ENCODE assay signal across 17 mouse cellular contexts in the genomic region with DNA sequence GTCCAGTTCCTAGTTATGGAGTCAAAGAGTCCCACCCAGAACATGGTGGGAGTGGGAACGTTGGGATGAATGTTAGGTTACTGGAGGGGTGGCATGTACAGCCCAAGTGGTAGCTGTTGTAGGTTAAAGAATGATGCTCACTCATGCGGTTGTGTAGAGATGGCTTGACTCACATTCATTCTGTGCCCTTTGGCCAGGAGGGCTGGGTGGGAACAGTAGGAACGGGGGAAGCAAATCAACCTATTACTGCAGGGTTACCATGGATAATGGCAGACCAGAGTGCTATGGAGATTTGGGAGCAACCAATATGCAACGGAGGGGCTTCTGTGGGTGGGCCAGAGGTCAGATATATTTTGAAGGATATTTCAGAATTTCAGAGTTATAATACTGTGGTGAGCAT. TPM values are rescaled to one million over a fixed set of nuclear protein-coding genes. Genes with fewer than 3 reads are reported as not detected.
DNase-seq lines count a peak whose midpoint lies in the region; ATAC-seq and TF ChIP-seq lines count a peak whose summit lies in the region.
"Had no signal": no experiment of that assay in that cellular context is flagged by ENCODE, and none has a peak within 500 bp of the region (broad histone marks: within the 10 kb centered on the region; RNA-seq: fewer than 3 reads in every experiment).

No protein-coding gene starts in this region.

- peak overlapping the region; percentile 90 for H3K27ac ChIP-seq in gastrocnemius, adult 2 months
- peak overlapping the region; percentile 86; the same call in 1 of the 2 replicates for H3K27ac ChIP-seq in hindbrain, embryonic 10.5 days
- no peak overlapping the region for H3K27ac ChIP-seq in hindbrain, embryonic 16.5 days (ENCODE audit: low read depth, low read length)
- H3K27ac ChIP-seq in lung, embryonic 15.5 days, result peak overlapping the region; percentile 79; the same call in 1 of the 2 replicates
- peak overlapping the region; percentile 22; the same call in 1 of the 2 replicates for H3K27ac ChIP-seq in hindbrain, embryonic 14.5 days
- H3K27ac ChIP-seq: forebrain, embryonic 13.5 days; limb, embryonic 15.5 days had no signal

- no peaks in the 10 kb centered on the region for H3K36me3 ChIP-seq in hindbrain, embryonic 10.5 days
- H3K36me3 ChIP-seq in hindbrain, embryonic 16.5 days (ENCODE audit: control insufficient read depth, insufficient read depth, low read length), result no peaks in the 10 kb centered on the region
- no peaks in the 10 kb centered on the region for H3K36me3 ChIP-seq in lung, embryonic 15.5 days
- H3K36me3 ChIP-seq in hindbrain, embryonic 14.5 days (replicated peaks; ENCODE audit: control insufficient read depth, insufficient read depth), result no peaks in the 10 kb centered on the region
- H3K36me3 ChIP-seq: hindbrain, embryonic 15.5 days; limb, embryonic 15.5 days; midbrain, embryonic 12.5 days had no signal

- DNase-seq in gastrocnemius, adult 2 months, result no peak
- no peak for DNase-seq in gastrocnemius, postnatal 25 days
- no peak for DNase-seq in hindbrain, embryonic 10.5 days (ENCODE audit: low spot score)
- DNase-seq in lung, postnatal 36 days, result no peak
- DNase-seq in hindbrain, embryonic 14.5 days (ENCODE audit: low spot score), result no peak
- DNase-seq: right cerebral cortex, postnatal 25 days had no signal

- TF ChIP-seq CTCF in gastrocnemius, adult 2 months (IDR thresholded peaks at IDR 0.05), result no peak

- no peak overlapping the region for H3K9ac ChIP-seq in hindbrain, embryonic 16.5 days (ENCODE audit: low read depth, low read length)
- no peak overlapping the region for H3K9ac ChIP-seq in lung, embryonic 15.5 days
- H3K9ac ChIP-seq in hindbrain, embryonic 14.5 days, result no peak overlapping the region
- H3K9ac ChIP-seq: hindbrain, embryonic 15.5 days; limb, embryonic 15.5 days; midbrain, embryonic 12.5 days had no signal

- peaks cover 80% of the 10 kb centered on the region for H3K4me1 ChIP-seq in hindbrain, embryonic 10.5 days (replicated peaks)
- H3K4me1 ChIP-seq in hindbrain, embryonic 16.5 days (ENCODE audit: control insufficient read depth, insufficient read depth, low read depth, low read length), result peaks cover 21% of the 10 kb centered on the region
- H3K4me1 ChIP-seq in lung, embryonic 15.5 days, result peaks cover 31% of the 10 kb centered on the region
- peaks cover 28% of the 10 kb centered on the region for H3K4me1 ChIP-seq in hindbrain, embryonic 14.5 days (replicated peaks; ENCODE audit: control insufficient read depth, insufficient read depth, low read length)

- no peak overlapping the region for H3K4me2 ChIP-seq in hindbrain, embryonic 16.5 days (ENCODE audit: low read length)
- H3K4me2 ChIP-seq in lung, embryonic 15.5 days, result no peak overlapping the region
- H3K4me2 ChIP-seq in hindbrain, embryonic 14.5 days (replicated peaks), result no peak overlapping the region

- no peak for ATAC-seq in hindbrain, embryonic 16.5 days
- ATAC-seq in lung, embryonic 15.5 days (ENCODE audit: borderline replicate concordance, extremely low read depth, low FRiP score, low TSS enrichment), result no peak
- no peak for ATAC-seq in hindbrain, embryonic 14.5 days (ENCODE audit: low FRiP score)
- ATAC-seq in megakaryocyte progenitor cell, adult 5-6 weeks (replicated peaks; ENCODE audit: poor library complexity), result no peak
- ATAC-seq: forebrain, embryonic 13.5 days had no signal

- peaks cover 49% of the 10 kb centered on the region for H3K27me3 ChIP-seq in hindbrain, embryonic 10.5 days (ENCODE audit: insufficient read depth, poor library complexity, severe bottlenecking)
- peaks cover 28% of the 10 kb centered on the region for H3K27me3 ChIP-seq in hindbrain, embryonic 16.5 days (replicated peaks; ENCODE audit: control insufficient read depth, insufficient read depth, low read length)
- H3K27me3 ChIP-seq in lung, embryonic 15.5 days, result peaks cover 36% of the 10 kb centered on the region
- peaks cover 33% of the 10 kb centered on the region for H3K27me3 ChIP-seq in hindbrain, embryonic 14.5 days (ENCODE audit: control insufficient read depth, insufficient read depth, low read length)

- H3K4me3 ChIP-seq in gastrocnemius, adult 2 months, result peak overlapping the region; percentile 48
- no peak overlapping the region for H3K4me3 ChIP-seq in hindbrain, embryonic 10.5 days
- no peak overlapping the region for H3K4me3 ChIP-seq in hindbrain, embryonic 16.5 days (ENCODE audit: low read length)
- no peak overlapping the region for H3K4me3 ChIP-seq in lung, embryonic 15.5 days
- no peak overlapping the region for H3K4me3 ChIP-seq in hindbrain, embryonic 14.5 days (replicated peaks; ENCODE audit: low read length)
- H3K4me3 ChIP-seq: forebrain, embryonic 13.5 days; limb, embryonic 15.5 days; midbrain, embryonic 12.5 days had no signal

- 75% methylated on average over 4 of the region's 4 CpGs for WGBS in hindbrain, embryonic 10.5 days
- WGBS in hindbrain, embryonic 16.5 days, result 77% methylated on average over 4 of the region's 4 CpGs
- 75% methylated on average over 4 of the region's 4 CpGs for WGBS in lung, embryonic 15.5 days
- WGBS in hindbrain, embryonic 14.5 days, result 76% methylated on average over 4 of the region's 4 CpGs

- intact Hi-C loops in gastrocnemius, adult 2 months (cut with DNase I), result no loop called here

- H3K9me3 ChIP-seq in hindbrain, embryonic 10.5 days, result no peaks in the 10 kb centered on the region
- H3K9me3 ChIP-seq in hindbrain, embryonic 16.5 days (ENCODE audit: control insufficient read depth, low read length), result no peaks in the 10 kb centered on the region
- H3K9me3 ChIP-seq in lung, embryonic 15.5 days, result no peaks in the 10 kb centered on the region
- H3K9me3 ChIP-seq in hindbrain, embryonic 14.5 days (ENCODE audit: control insufficient read depth, low read length), result no peaks in the 10 kb centered on the region
- H3K9me3 ChIP-seq: forebrain, embryonic 13.5 days; hindbrain, embryonic 15.5 days; limb, embryonic 15.5 days; midbrain, embryonic 12.5 days had no signal

RNA-seq across cellular contexts. Expression of gene Sox18, which starts 3.5 kb away (rescaled TPM):
- total RNA-seq in gastrocnemius, adult 2 months (2021), result 10 to 100 TPM; 10.4 to 15.3 TPM
- 10 to 100 TPM; 10.5 to 12.7 TPM for total RNA-seq in gastrocnemius, postnatal 25 days (2021)
- 21.4 and 21.7 TPM in 2 replicates for polyA plus RNA-seq in hindbrain, embryonic 10.5 days (2016; fragmentation: Nextera tagmentation; extraction: Ambion mirVana)
- polyA plus RNA-seq in hindbrain, embryonic 16.5 days (2015; fragmentation: Nextera tagmentation; extraction: Ambion mirVana), result 18.0 TPM in 2 replicates
- polyA plus RNA-seq in lung, embryonic 15.5 days (2015; fragmentation: Nextera tagmentation; extraction: Ambion mirVana), result 65.3 and 70.3 TPM in 2 replicates
- polyA plus RNA-seq in hindbrain, embryonic 14.5 days (2014; fragmentation: Nextera tagmentation; extraction: Ambion mirVana), result 19.3 and 20.9 TPM in 2 replicates
- total RNA-seq in megakaryocyte progenitor cell, adult 5-6 weeks (2015), result not detected in 2 replicates
- total RNA-seq in megakaryocyte progenitor cell, adult 5-6 weeks (2017), result not detected in 2 replicates
- total RNA-seq: CH12.LX had no signal

RNA-seq across cellular contexts. Expression of gene Tcea2, which starts 5.2 kb away (rescaled TPM):
- 1 to 10 TPM; 6.9 to 7.6 TPM for total RNA-seq in gastrocnemius, adult 2 months (2021)
- total RNA-seq in gastrocnemius, postnatal 25 days (2021), result 1 to 10 TPM; 6.0 to 7.2 TPM
- polyA plus RNA-seq in hindbrain, embryonic 10.5 days (2016; fragmentation: Nextera tagmentation; extraction: Ambion mirVana), result 14.4 and 17.7 TPM in 2 replicates
- 47.7 and 50.0 TPM in 2 replicates for polyA plus RNA-seq in hindbrain, embryonic 16.5 days (2015; fragmentation: Nextera tagmentation; extraction: Ambion mirVana)
- 23.2 and 23.7 TPM in 2 replicates for polyA plus RNA-seq in lung, embryonic 15.5 days (2015; fragmentation: Nextera tagmentation; extraction: Ambion mirVana)
- 40.6 and 50.4 TPM in 2 replicates for polyA plus RNA-seq in hindbrain, embryonic 14.5 days (2014; fragmentation: Nextera tagmentation; extraction: Ambion mirVana)
- 21.5 and 22.3 TPM in 2 replicates for total RNA-seq in megakaryocyte progenitor cell, adult 5-6 weeks (2015)
- 8.7 and 9.8 TPM in 2 replicates for total RNA-seq in megakaryocyte progenitor cell, adult 5-6 weeks (2017)

RNA-seq across cellular contexts. Expression of gene Gm29797, which starts 18.1 kb away (rescaled TPM):
- not detected for total RNA-seq in gastrocnemius, adult 2 months (2021)
- total RNA-seq in gastrocnemius, postnatal 25 days (2021), result not detected
- not detected in 2 replicates for polyA plus RNA-seq in hindbrain, embryonic 10.5 days (2016; fragmentation: Nextera tagmentation; extraction: Ambion mirVana)
- polyA plus RNA-seq in hindbrain, embryonic 16.5 days (2015; fragmentation: Nextera tagmentation; extraction: Ambion mirVana), result not detected in 2 replicates
- not detected in 2 replicates for polyA plus RNA-seq in lung, embryonic 15.5 days (2015; fragmentation: Nextera tagmentation; extraction: Ambion mirVana)
- 0.27 TPM in 1 of 2 replicates, not detected in the other for polyA plus RNA-seq in hindbrain, embryonic 14.5 days (2014; fragmentation: Nextera tagmentation; extraction: Ambion mirVana)
- not detected in 2 replicates for total RNA-seq in megakaryocyte progenitor cell, adult 5-6 weeks (2015)
- not detected in 2 replicates for total RNA-seq in megakaryocyte progenitor cell, adult 5-6 weeks (2017)
- total RNA-seq: adrenal gland, postnatal 25 days; gastrocnemius, adult 18-20 months had no signal
- polyA plus RNA-seq: hindbrain, embryonic 15.5 days; limb, embryonic 15.5 days; midbrain, embryonic 12.5 days had no signal

RNA-seq across cellular contexts. Expression of gene Rgs19, which starts 18.8 kb away (rescaled TPM):
- total RNA-seq in gastrocnemius, adult 2 months (2021), result 1 to 10 TPM; 2.7 to 2.8 TPM
- total RNA-seq in gastrocnemius, postnatal 25 days (2021), result 1 to 10 TPM; 2.6 to 6.1 TPM
- 69.1 and 79.2 TPM in 2 replicates for polyA plus RNA-seq in hindbrain, embryonic 10.5 days (2016; fragmentation: Nextera tagmentation; extraction: Ambion mirVana)
- polyA plus RNA-seq in hindbrain, embryonic 16.5 days (2015; fragmentation: Nextera tagmentation; extraction: Ambion mirVana), result 68.9 and 71.9 TPM in 2 replicates
- polyA plus RNA-seq in lung, embryonic 15.5 days (2015; fragmentation: Nextera tagmentation; extraction: Ambion mirVana), result 72.3 and 72.5 TPM in 2 replicates
- 69.0 and 73.0 TPM in 2 replicates for polyA plus RNA-seq in hindbrain, embryonic 14.5 days (2014; fragmentation: Nextera tagmentation; extraction: Ambion mirVana)
- total RNA-seq in megakaryocyte progenitor cell, adult 5-6 weeks (2015), result 330 and 337 TPM in 2 replicates
- 81.1 and 100 TPM in 2 replicates for total RNA-seq in megakaryocyte progenitor cell, adult 5-6 weeks (2017)

RNA-seq across cellular contexts. Expression of gene Lkaaear1, which starts 23.3 kb away (rescaled TPM):
- total RNA-seq in gastrocnemius, adult 2 months (2021), result not detected
- total RNA-seq in gastrocnemius, postnatal 25 days (2021), result not detected
- polyA plus RNA-seq in hindbrain, embryonic 10.5 days (2016; fragmentation: Nextera tagmentation; extraction: Ambion mirVana), result not detected in 2 replicates
- not detected in 2 replicates for polyA plus RNA-seq in hindbrain, embryonic 16.5 days (2015; fragmentation: Nextera tagmentation; extraction: Ambion mirVana)
- polyA plus RNA-seq in lung, embryonic 15.5 days (2015; fragmentation: Nextera tagmentation; extraction: Ambion mirVana), result not detected in 2 replicates
- not detected in 2 replicates for polyA plus RNA-seq in hindbrain, embryonic 14.5 days (2014; fragmentation: Nextera tagmentation; extraction: Ambion mirVana)
- total RNA-seq in megakaryocyte progenitor cell, adult 5-6 weeks (2015), result not detected in 2 replicates
- not detected in 2 replicates for total RNA-seq in megakaryocyte progenitor cell, adult 5-6 weeks (2017)
- total RNA-seq: adrenal gland, postnatal 25 days; CH12.LX; gastrocnemius, adult 18-20 months; layer of hippocampus, adult 8-10 months had no signal
- polyA plus RNA-seq: forebrain, embryonic 13.5 days; hindbrain, embryonic 15.5 days; limb, embryonic 15.5 days; midbrain, embryonic 12.5 days had no signal
